Mouse (Mus musculus): Measurements from ENCODE around the gene Pde8b. TPM values are rescaled to one million over a fixed set of nuclear protein-coding genes. Genes with fewer than 3 reads are reported as not detected.
"Not testable (repeated sequence)": the region's sequence is repeated elsewhere in the genome, so short reads cannot be mapped to it uniquely, and the experiment has no call there.

Pde8b gene
- total and polyA plus RNA-seq, 2 experiments from 2014 or later = 8.1 to 26.4 TPM

DNA sequence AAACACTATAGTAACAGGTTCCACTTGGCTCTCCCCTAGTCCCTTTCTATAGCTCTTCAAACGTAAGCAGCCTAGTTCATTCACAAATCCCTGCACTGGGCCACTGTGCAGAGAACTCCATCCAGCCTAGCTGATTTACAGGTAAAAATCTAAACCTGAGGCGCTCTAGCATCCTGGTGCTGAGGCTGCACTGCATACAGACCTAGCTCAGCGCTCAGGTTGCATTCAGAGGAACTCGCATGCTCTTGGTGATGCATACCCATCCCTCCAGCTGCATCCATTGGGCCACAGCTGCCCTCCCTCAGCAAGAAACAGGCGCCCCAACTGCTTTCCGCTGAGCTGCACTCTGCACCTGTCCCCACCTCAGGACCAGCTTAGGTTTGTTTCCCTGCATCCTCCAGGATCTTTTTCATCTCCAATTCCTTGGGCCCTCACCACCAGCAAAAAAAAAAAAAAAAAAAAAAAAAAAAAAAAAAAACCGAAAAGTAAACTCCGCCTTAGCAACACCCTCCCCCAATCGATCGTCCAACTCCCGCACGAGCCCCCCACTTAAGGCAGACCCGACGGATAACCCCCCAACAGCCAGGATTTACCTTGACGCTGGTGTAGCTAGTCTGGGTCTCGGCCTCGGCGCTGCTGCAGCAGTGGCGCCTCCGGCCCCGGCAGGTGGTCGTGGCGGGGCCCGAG, 28.1 kb downstream of the Pde8b start:
- DNase-seq (ENCODE audit: low spot score) = peak; percentile 40
- Histone ChIP-seq H3K36me3 (ENCODE audit: insufficient read depth, low read length) (no peaks in the 10 kb centered on the region), H3K4me2 (ENCODE audit: low read depth, low read length) (peak overlapping the region; percentile 91), H3K4me1 (ENCODE audit: insufficient read depth, low read length) (no peaks in the 10 kb centered on the region), H3K9ac (replicated peaks; ENCODE audit: low read length) (peak overlapping the region; percentile 71), H3K27ac (peak overlapping the region; percentile 32; the same call in 1 of the 2 replicates), H3K27me3 (ENCODE audit: insufficient read depth, low read length) (no peaks in the 10 kb centered on the region), H3K4me3 (ENCODE audit: low read length) (peak overlapping the region; percentile 84), H3K9me3 (ENCODE audit: low read length) (no peaks in the 10 kb centered on the region)
- no peak for TF ChIP-seq CTCF (IDR thresholded peaks at IDR 0.05; ENCODE audit: low read depth)
- peak; percentile 44 for ATAC-seq
- 3% methylated on average over 24 of the region's 24 CpGs for WGBS

DNA sequence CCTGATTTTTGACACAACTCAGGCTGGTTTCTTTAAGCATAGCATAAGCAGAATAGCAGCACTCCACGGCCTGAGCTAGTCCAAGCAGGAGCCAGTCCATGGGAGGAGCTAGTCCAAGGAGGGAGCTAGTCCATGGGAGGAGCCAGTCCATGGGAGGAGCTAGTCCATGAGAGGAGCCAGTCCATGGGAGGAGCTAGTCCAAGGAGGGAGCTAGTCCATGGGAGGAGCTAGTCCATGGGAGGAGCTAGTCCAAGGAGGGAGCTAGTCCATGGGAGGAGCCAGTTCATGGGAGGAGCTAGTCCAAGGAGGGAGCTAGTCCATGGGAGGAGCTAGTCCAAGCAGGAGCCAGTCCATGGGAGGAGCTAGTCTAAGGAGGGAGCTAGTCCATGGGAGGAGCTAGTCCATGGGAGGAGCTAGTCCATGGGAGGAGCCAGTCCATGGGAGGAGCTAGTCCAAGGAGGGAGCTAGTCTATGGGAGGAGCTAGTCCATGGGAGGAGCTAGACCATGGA, 34.4 kb downstream of the Pde8b start:
- not testable (repeated sequence) for H3K4me1 ChIP-seq (ENCODE audit: insufficient read depth, low read length); H3K36me3 ChIP-seq (ENCODE audit: insufficient read depth, low read length); ATAC-seq; H3K4me2 ChIP-seq (ENCODE audit: low read depth, low read length); H3K9ac ChIP-seq (replicated peaks; ENCODE audit: low read length); H3K27ac ChIP-seq; H3K27me3 ChIP-seq (ENCODE audit: insufficient read depth, low read length); H3K9me3 ChIP-seq (ENCODE audit: low read length); DNase-seq (ENCODE audit: low spot score); H3K4me3 ChIP-seq (ENCODE audit: low read length)
- 45% methylated on average over 1 of the region's 1 CpGs for WGBS

DNA sequence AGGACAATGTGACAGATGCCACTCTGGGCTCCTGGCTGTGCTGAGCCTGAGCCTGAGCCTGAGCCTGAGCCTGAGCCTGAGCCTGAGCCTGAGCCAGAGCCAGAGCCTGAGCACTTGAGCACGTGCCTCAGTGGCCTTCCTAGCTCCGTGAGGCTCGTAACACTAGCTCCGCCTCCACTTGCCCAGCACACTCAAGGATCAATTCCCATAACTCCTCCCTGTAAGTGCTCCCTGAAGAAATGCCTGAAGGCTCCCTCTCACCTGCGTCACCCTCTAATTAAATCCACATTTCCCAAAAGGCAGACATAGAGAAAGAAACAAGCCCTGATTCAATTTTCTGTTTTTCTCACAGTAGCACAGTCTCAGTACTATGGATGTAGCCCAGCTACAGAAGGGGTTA, 37.8 kb downstream of the Pde8b start:
- H3K4me1 ChIP-seq (ENCODE audit: insufficient read depth, low read length) = no peaks in the 10 kb centered on the region

DNA sequence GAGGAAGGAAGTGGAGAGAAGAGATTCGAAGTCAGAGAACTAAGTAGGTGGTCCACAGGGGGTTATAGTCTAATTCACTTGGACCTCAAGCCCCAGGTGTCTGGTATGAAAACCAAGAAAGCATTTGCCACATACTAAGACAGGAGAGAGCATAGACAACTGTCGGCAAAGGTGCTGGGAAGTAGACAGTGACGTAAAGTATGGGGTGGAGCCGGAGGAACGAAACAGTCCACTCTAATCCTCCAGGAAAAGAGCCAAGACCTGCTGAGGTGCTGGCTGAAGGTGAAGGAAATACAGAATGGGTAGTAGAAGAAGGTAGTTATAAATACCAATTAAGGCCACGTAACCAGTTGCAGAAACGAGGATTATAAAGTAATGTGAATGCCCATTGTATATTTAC, 42.8 kb downstream of the Pde8b start:
- not testable (repeated sequence) for H3K27me3 ChIP-seq (ENCODE audit: insufficient read depth, low read length); H3K4me3 ChIP-seq (ENCODE audit: low read length); H3K4me2 ChIP-seq (ENCODE audit: low read depth, low read length); H3K9ac ChIP-seq (replicated peaks; ENCODE audit: low read length); ATAC-seq; H3K9me3 ChIP-seq (ENCODE audit: low read length); DNase-seq (ENCODE audit: low spot score); H3K4me1 ChIP-seq (ENCODE audit: insufficient read depth, low read length); H3K27ac ChIP-seq; H3K36me3 ChIP-seq (ENCODE audit: insufficient read depth, low read length)
- 66% methylated on average over 7 of the region's 7 CpGs for WGBS

More for the DNA sequence above, 37.8 kb downstream of the Pde8b start:
- TF ChIP-seq CTCF (IDR thresholded peaks at IDR 0.05; ENCODE audit: low read depth) = no peak
- no peaks in the 10 kb centered on the region for H3K36me3 ChIP-seq (ENCODE audit: insufficient read depth, low read length)
- H3K4me3 ChIP-seq (ENCODE audit: low read length) = no peak overlapping the region
- no peaks in the 10 kb centered on the region for H3K27me3 ChIP-seq (ENCODE audit: insufficient read depth, low read length)
- H3K4me2 ChIP-seq (ENCODE audit: low read depth, low read length) = no peak overlapping the region
- 68% methylated on average over 5 of the region's 5 CpGs for WGBS
- no peak for DNase-seq (ENCODE audit: low spot score)
- no peak overlapping the region for H3K9ac ChIP-seq (replicated peaks; ENCODE audit: low read length)
- 0 out of 2 replicates have a peak, but pooled peaks have one; percentile 40 for ATAC-seq
- H3K27ac ChIP-seq = no peak overlapping the region
- H3K9me3 ChIP-seq (ENCODE audit: low read length) = no peaks in the 10 kb centered on the region

DNA sequence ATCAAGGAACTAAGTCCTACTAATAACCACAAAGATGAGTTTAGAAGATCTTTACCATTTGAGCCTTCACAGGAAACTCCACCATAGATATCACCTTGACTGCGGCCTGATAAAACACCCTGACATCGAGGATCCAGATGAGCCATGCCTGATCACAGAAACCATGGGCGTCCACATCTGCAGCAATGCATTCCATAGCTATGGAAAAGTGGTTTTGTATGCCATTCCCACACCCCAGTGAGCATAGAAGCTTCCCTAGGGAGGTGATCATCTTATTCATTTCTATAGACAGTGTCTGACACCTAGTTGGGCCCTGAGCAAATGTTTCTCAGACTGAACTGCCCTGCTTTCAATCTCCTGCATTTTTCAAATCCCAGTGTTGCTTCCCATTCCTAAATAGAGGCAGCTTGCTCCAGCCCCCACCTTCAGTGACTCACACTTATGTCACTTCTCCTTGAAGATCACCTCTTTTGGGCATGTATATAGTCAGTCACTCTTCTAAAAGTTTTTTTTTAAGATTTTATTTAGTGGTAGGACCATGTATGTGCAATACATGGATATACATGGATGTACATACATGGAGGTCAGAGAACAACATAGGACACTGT, 47.9 kb downstream of the Pde8b start:
- H3K36me3 ChIP-seq (ENCODE audit: insufficient read depth, low read length) = no peaks in the 10 kb centered on the region
- H3K4me2 ChIP-seq (ENCODE audit: low read depth, low read length) = no peak overlapping the region
- H3K4me3 ChIP-seq (ENCODE audit: low read length) = no peak overlapping the region
- ATAC-seq = no peak
- no peaks in the 10 kb centered on the region for H3K4me1 ChIP-seq (ENCODE audit: insufficient read depth, low read length)
- TF ChIP-seq CTCF (IDR thresholded peaks at IDR 0.05; ENCODE audit: low read depth) = no peak
- no peak overlapping the region for H3K9ac ChIP-seq (replicated peaks; ENCODE audit: low read length)
- 93% methylated on average over 3 of the region's 3 CpGs for WGBS
- no peaks in the 10 kb centered on the region for H3K9me3 ChIP-seq (ENCODE audit: low read length)
- H3K27me3 ChIP-seq (ENCODE audit: insufficient read depth, low read length) = no peaks in the 10 kb centered on the region
- DNase-seq (ENCODE audit: low spot score) = no peak
- H3K27ac ChIP-seq = no peak overlapping the region

DNA sequence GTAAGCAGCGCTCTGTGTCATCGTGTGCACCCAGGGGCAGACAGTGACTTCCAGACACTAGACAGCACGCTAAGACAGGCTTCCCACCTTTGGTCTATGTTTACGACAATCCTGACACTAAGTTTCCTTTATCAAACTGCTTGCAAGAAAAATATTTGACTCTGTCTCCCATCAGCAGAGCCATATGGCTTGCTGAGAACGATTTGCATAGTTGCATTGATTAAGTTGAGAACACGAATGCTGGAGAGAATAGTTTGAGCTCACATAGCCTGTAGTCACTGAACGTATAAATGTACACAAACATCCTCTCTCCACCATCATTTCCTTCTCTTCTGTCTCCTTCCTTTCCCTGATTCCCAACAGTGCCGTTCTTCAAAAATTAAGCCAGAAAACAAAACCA, 49.3 kb downstream of the Pde8b start:
- Histone ChIP-seq H3K27me3 (ENCODE audit: insufficient read depth, low read length) (no peaks in the 10 kb centered on the region), H3K27ac (no peak overlapping the region), H3K36me3 (ENCODE audit: insufficient read depth, low read length) (no peaks in the 10 kb centered on the region), H3K9me3 (ENCODE audit: low read length) (no peaks in the 10 kb centered on the region), H3K9ac (replicated peaks; ENCODE audit: low read length) (no peak overlapping the region), H3K4me2 (ENCODE audit: low read depth, low read length) (no peak overlapping the region), H3K4me1 (ENCODE audit: insufficient read depth, low read length) (peaks cover 4% of the 10 kb centered on the region), H3K4me3 (ENCODE audit: low read length) (no peak overlapping the region)
- TF ChIP-seq CTCF (IDR thresholded peaks at IDR 0.05; ENCODE audit: low read depth) = no peak
- no peak for DNase-seq (ENCODE audit: low spot score)
- 71% methylated on average over 8 of the region's 8 CpGs for WGBS
- no peak for ATAC-seq

DNA sequence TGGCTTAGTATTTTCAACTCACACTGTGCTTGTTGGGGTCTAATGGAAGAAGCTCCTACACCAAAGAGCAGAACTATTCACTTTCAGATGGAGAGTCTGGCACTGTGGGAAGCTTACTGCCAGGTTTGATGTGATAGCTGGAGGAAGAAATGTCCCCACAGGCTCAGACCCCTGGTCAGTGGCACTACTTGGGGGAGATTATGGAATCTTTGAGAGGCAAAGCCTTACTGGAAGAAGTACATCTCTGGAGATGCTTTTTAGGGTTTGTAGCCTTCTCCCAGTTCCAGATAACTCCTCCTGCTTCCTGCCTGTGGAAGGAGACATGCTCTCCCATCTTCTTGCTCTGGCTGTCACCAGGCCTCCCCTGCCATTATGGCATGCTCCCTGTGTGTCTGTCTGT, 50.1 kb downstream of the Pde8b start:
- TF ChIP-seq CTCF (IDR thresholded peaks at IDR 0.05; ENCODE audit: low read depth) = no peak
- H3K4me2 ChIP-seq (ENCODE audit: low read depth, low read length) = no peak overlapping the region
- no peaks in the 10 kb centered on the region for H3K9me3 ChIP-seq (ENCODE audit: low read length)
- H3K36me3 ChIP-seq (ENCODE audit: insufficient read depth, low read length) = no peaks in the 10 kb centered on the region
- H3K4me1 ChIP-seq (ENCODE audit: insufficient read depth, low read length) = peaks cover 4% of the 10 kb centered on the region
- H3K4me3 ChIP-seq (ENCODE audit: low read length) = no peak overlapping the region
- no peak overlapping the region for H3K9ac ChIP-seq (replicated peaks; ENCODE audit: low read length)
- DNase-seq (ENCODE audit: low spot score) (no peak), ATAC-seq (no peak)
- H3K27me3 ChIP-seq (ENCODE audit: insufficient read depth, low read length) = no peaks in the 10 kb centered on the region
- H3K27ac ChIP-seq = no peak overlapping the region

Data from hindbrain, postnatal 0 days (tissue).